ENCODE assay signal across 18 mouse cellular contexts in the genomic region with DNA sequence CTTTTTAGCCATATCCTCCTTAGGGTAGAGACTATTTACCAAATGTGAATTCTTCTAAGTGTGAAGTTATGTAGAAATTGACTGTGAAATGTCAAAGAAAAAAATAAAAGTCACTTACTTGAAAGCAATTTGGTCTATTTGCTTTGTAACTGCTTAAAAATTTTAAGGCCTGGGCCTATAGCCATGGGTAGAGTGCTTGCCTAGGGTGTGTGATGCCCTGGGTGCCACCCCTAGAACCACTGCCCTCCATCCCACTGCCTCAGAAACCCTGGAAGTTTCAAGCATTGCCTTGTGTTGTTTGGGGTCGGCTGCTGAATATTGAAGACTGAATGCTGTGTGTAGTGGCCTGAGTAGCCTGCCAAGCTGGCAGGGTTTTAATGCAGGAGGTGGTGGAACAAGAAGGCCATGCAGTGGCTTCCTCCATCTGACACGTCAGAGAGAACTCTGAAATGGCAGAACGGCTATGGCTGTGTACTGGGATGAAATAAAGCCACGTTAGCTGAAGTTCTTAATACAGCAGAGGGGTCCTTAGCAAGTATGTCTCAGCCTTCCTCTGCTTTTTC. TPM values are rescaled to one million over a fixed set of nuclear protein-coding genes. Genes with fewer than 3 reads are reported as not detected.
"Had no signal": no experiment of that assay in that cellular context is flagged by ENCODE, and none has a peak within 500 bp of the region (broad histone marks: within the 10 kb centered on the region; RNA-seq: fewer than 3 reads in every experiment).

No protein-coding gene starts in this region.

- ATAC-seq: liver, postnatal 0 days; midbrain, embryonic 15.5 days had no signal

- H3K9ac ChIP-seq: limb, embryonic 12.5 days; liver, embryonic 13.5 days; liver, postnatal 0 days; lung, embryonic 15.5 days; midbrain, embryonic 15.5 days; neural tube, embryonic 12.5 days had no signal

- H3K4me3 ChIP-seq: limb, embryonic 12.5 days; liver, embryonic 13.5 days; lung, embryonic 15.5 days; megakaryocyte, embryonic 14.5 days; midbrain, embryonic 15.5 days; neural tube, embryonic 12.5 days had no signal

- H3K4me2 ChIP-seq: limb, embryonic 12.5 days; liver, embryonic 13.5 days; lung, embryonic 15.5 days; midbrain, embryonic 11.5 days; midbrain, embryonic 15.5 days; neural tube, embryonic 12.5 days had no signal

- H3K27ac ChIP-seq: limb, embryonic 12.5 days; liver, embryonic 13.5 days; macrophage; midbrain, embryonic 15.5 days; neural tube, embryonic 12.5 days had no signal

- DNase-seq: kidney, postnatal 10 days; kidney, postnatal 4 days; liver; liver, embryonic 13.5 days; liver, postnatal 0 days; thymus, adult 2 months; thymus, postnatal 25 days had no signal

- H3K27me3 ChIP-seq: limb, embryonic 12.5 days; liver, embryonic 13.5 days; lung, embryonic 15.5 days; megakaryocyte, embryonic 14.5 days; midbrain, embryonic 15.5 days; neural tube, embryonic 12.5 days had no signal

- H3K4me1 ChIP-seq: limb, embryonic 12.5 days; neural tube, embryonic 12.5 days had no signal

- H3K9me3 ChIP-seq: limb, embryonic 12.5 days; liver, embryonic 13.5 days; lung, embryonic 15.5 days; megakaryocyte, embryonic 14.5 days; midbrain, embryonic 15.5 days; neural tube, embryonic 12.5 days had no signal

RNA-seq across cellular contexts. Expression of gene Zdhhc22, which starts 24.9 kb away (rescaled TPM):
- total RNA-seq: neutrophil, adult 5-6 weeks had no signal
- polyA plus RNA-seq: kidney, embryonic 14.5 days; liver, embryonic 13.5 days; liver, postnatal 0 days; macrophage; urinary bladder, adult 2 months had no signal

RNA-seq across cellular contexts. Expression of gene Tmem63c, which starts 55.8 kb away (rescaled TPM):
- total RNA-seq: monocyte, adult 5-6 weeks; neutrophil, adult 5-6 weeks had no signal
- polyA plus RNA-seq: limb, embryonic 12.5 days; liver, embryonic 13.5 days; liver, postnatal 0 days; macrophage had no signal
